Mouse (Mus musculus) cerebellum, adult 11-12 months (tissue): ENCODE measurements around the gene Tnxb.
"Not testable (repeated sequence)": the region's sequence is repeated elsewhere in the genome, so short reads cannot be mapped to it uniquely, and the experiment has no call there.

Experiments
- DNase-seq: peaks from one replicate; pipeline ENCODE4 v3.0.0; 2022

Gene Tnxb

GRCm38 (mm10) chr17:34743719-34744118 lies 73.4 kb downstream of the Tnxb start, which contains the start of gene C4b:
C4b (minus strand) TSS chr17:34743882.
- no peak for DNase-seq

GRCm38 (mm10) chr17:34744206-34744605 lies 73.9 kb downstream of the Tnxb start:
- DNase-seq, result no peak

- DNase-seq, result not testable (repeated sequence)
Measured at GRCm38 (mm10) chr17:34744611-34745010, 74.3 kb downstream of the Tnxb start.

- DNase-seq, result not testable (repeated sequence)
Measured at GRCm38 (mm10) chr17:34745166-34745565, 74.8 kb downstream of the Tnxb start.

GRCm38 (mm10) chr17:34746531-34746930 lies 76.2 kb downstream of the Tnxb start:
- no peak for DNase-seq

- no peak for DNase-seq
Measured at GRCm38 (mm10) chr17:34761471-34761870, 91.1 kb downstream of the Tnxb start.
